Mouse (Mus musculus): ENCODE data around the gene C130026I21Rik. TPM values are rescaled to one million over a fixed set of nuclear protein-coding genes. Genes with fewer than 3 reads are reported as not detected.
A peak's percentile ranks its signal among the peaks of the same experiment; 100 is the strongest.
"Not testable (repeated sequence)": the region's sequence is repeated elsewhere in the genome, so short reads cannot be mapped to it uniquely, and the experiment has no call there.

Gene C130026I21Rik
- polyA plus RNA-seq, 1 experiment from 2014 or later = not detected

- not testable (repeated sequence) for H3K36me3 ChIP-seq (ENCODE audit: control insufficient read depth, insufficient read depth, low read length)
- 83% methylated on average over 5 of the region's 6 CpGs for WGBS
These were observed 236.8 kb downstream of the C130026I21Rik start for GRCm38 (mm10) chr1:85033616-85034015.

GRCm38 (mm10) chr1:85030211-85030610 is 240.2 kb downstream of the C130026I21Rik start:
- not testable (repeated sequence) for H3K27me3 ChIP-seq (replicated peaks; ENCODE audit: control insufficient read depth, insufficient read depth, low read length); H3K9ac ChIP-seq (ENCODE audit: low read depth, low read length); ATAC-seq (replicated peaks; ENCODE audit: low FRiP score); H3K27ac ChIP-seq (ENCODE audit: low read depth, low read length); H3K36me3 ChIP-seq (ENCODE audit: control insufficient read depth, insufficient read depth, low read length); H3K4me1 ChIP-seq (replicated peaks; ENCODE audit: control insufficient read depth, insufficient read depth, low read length); H3K9me3 ChIP-seq (ENCODE audit: control insufficient read depth, low read length); H3K4me3 ChIP-seq (ENCODE audit: low read depth, low read length); DNase-seq (ENCODE audit: low spot score); H3K4me2 ChIP-seq
- 65% methylated on average over 12 of the region's 14 CpGs for WGBS

More at GRCm38 (mm10) chr1:85033616-85034015, 236.8 kb downstream of the C130026I21Rik start:
- not testable (repeated sequence) for H3K4me1 ChIP-seq (replicated peaks; ENCODE audit: control insufficient read depth, insufficient read depth, low read length); H3K4me3 ChIP-seq (ENCODE audit: low read depth, low read length); DNase-seq (ENCODE audit: low spot score); H3K27me3 ChIP-seq (replicated peaks; ENCODE audit: control insufficient read depth, insufficient read depth, low read length); H3K27ac ChIP-seq (ENCODE audit: low read depth, low read length); H3K9me3 ChIP-seq (ENCODE audit: control insufficient read depth, low read length); H3K9ac ChIP-seq (ENCODE audit: low read depth, low read length); H3K4me2 ChIP-seq; ATAC-seq (replicated peaks; ENCODE audit: low FRiP score)

- H3K9ac ChIP-seq (ENCODE audit: low read depth, low read length); H3K9me3 ChIP-seq (ENCODE audit: control insufficient read depth, low read length): not testable (repeated sequence)
- 91% methylated on average over 11 of the region's 13 CpGs for WGBS
These were observed 258.4 kb downstream of the C130026I21Rik start for GRCm38 (mm10) chr1:85011933-85012332.

GRCm38 (mm10) chr1:85010947-85011346 is 259.4 kb downstream of the C130026I21Rik start:
- not testable (repeated sequence) for H3K4me1 ChIP-seq (replicated peaks; ENCODE audit: control insufficient read depth, insufficient read depth, low read length); H3K4me3 ChIP-seq (ENCODE audit: low read depth, low read length); H3K9ac ChIP-seq (ENCODE audit: low read depth, low read length); H3K4me2 ChIP-seq; H3K27ac ChIP-seq (ENCODE audit: low read depth, low read length); H3K9me3 ChIP-seq (ENCODE audit: control insufficient read depth, low read length); H3K36me3 ChIP-seq (ENCODE audit: control insufficient read depth, insufficient read depth, low read length); ATAC-seq (replicated peaks; ENCODE audit: low FRiP score); H3K27me3 ChIP-seq (replicated peaks; ENCODE audit: control insufficient read depth, insufficient read depth, low read length); DNase-seq (ENCODE audit: low spot score)
- 77% methylated on average over 3 of the region's 3 CpGs for WGBS

More at GRCm38 (mm10) chr1:85011933-85012332, 258.4 kb downstream of the C130026I21Rik start:
- H3K4me3 ChIP-seq (ENCODE audit: low read depth, low read length); H3K4me1 ChIP-seq (replicated peaks; ENCODE audit: control insufficient read depth, insufficient read depth, low read length); DNase-seq (ENCODE audit: low spot score); H3K27ac ChIP-seq (ENCODE audit: low read depth, low read length); H3K4me2 ChIP-seq; H3K27me3 ChIP-seq (replicated peaks; ENCODE audit: control insufficient read depth, insufficient read depth, low read length); H3K36me3 ChIP-seq (ENCODE audit: control insufficient read depth, insufficient read depth, low read length); ATAC-seq (replicated peaks; ENCODE audit: low FRiP score): not testable (repeated sequence)

- H3K36me3 ChIP-seq (ENCODE audit: control insufficient read depth, insufficient read depth, low read length); H3K4me1 ChIP-seq (replicated peaks; ENCODE audit: control insufficient read depth, insufficient read depth, low read length); H3K9ac ChIP-seq (ENCODE audit: low read depth, low read length); H3K27me3 ChIP-seq (replicated peaks; ENCODE audit: control insufficient read depth, insufficient read depth, low read length); H3K9me3 ChIP-seq (ENCODE audit: control insufficient read depth, low read length); H3K4me2 ChIP-seq; H3K27ac ChIP-seq (ENCODE audit: low read depth, low read length); DNase-seq (ENCODE audit: low spot score); ATAC-seq (replicated peaks; ENCODE audit: low FRiP score); H3K4me3 ChIP-seq (ENCODE audit: low read depth, low read length): not testable (repeated sequence)
- 65% methylated on average over 1 of the region's 1 CpGs for WGBS
These were observed 262.6 kb downstream of the C130026I21Rik start for GRCm38 (mm10) chr1:85007737-85008136.

- H3K4me3 ChIP-seq (ENCODE audit: low read depth, low read length); ATAC-seq (replicated peaks; ENCODE audit: low FRiP score); DNase-seq (ENCODE audit: low spot score); H3K36me3 ChIP-seq (ENCODE audit: control insufficient read depth, insufficient read depth, low read length); H3K27me3 ChIP-seq (replicated peaks; ENCODE audit: control insufficient read depth, insufficient read depth, low read length); H3K4me2 ChIP-seq; H3K27ac ChIP-seq (ENCODE audit: low read depth, low read length); H3K9me3 ChIP-seq (ENCODE audit: control insufficient read depth, low read length); H3K9ac ChIP-seq (ENCODE audit: low read depth, low read length); H3K4me1 ChIP-seq (replicated peaks; ENCODE audit: control insufficient read depth, insufficient read depth, low read length): not testable (repeated sequence)
- 93% methylated on average over 5 of the region's 12 CpGs for WGBS
These were observed 271.1 kb downstream of the C130026I21Rik start for GRCm38 (mm10) chr1:84999241-84999640.

- not testable (repeated sequence) for H3K27ac ChIP-seq (ENCODE audit: low read depth, low read length); ATAC-seq (replicated peaks; ENCODE audit: low FRiP score); H3K27me3 ChIP-seq (replicated peaks; ENCODE audit: control insufficient read depth, insufficient read depth, low read length); H3K4me3 ChIP-seq (ENCODE audit: low read depth, low read length); H3K9me3 ChIP-seq (ENCODE audit: control insufficient read depth, low read length); H3K9ac ChIP-seq (ENCODE audit: low read depth, low read length); H3K4me2 ChIP-seq; DNase-seq (ENCODE audit: low spot score); H3K4me1 ChIP-seq (replicated peaks; ENCODE audit: control insufficient read depth, insufficient read depth, low read length); H3K36me3 ChIP-seq (ENCODE audit: control insufficient read depth, insufficient read depth, low read length)
- 82% methylated on average over 5 of the region's 9 CpGs for WGBS
These were observed 274.1 kb downstream of the C130026I21Rik start for GRCm38 (mm10) chr1:84996305-84996704.

GRCm38 (mm10) chr1:84994461-84994860 is 275.9 kb downstream of the C130026I21Rik start:
- WGBS = no CpG with 5 or more reads among the region's 1 CpGs
- not testable (repeated sequence) for H3K36me3 ChIP-seq (ENCODE audit: control insufficient read depth, insufficient read depth, low read length); H3K9ac ChIP-seq (ENCODE audit: low read depth, low read length); ATAC-seq (replicated peaks; ENCODE audit: low FRiP score); DNase-seq (ENCODE audit: low spot score); H3K4me1 ChIP-seq (replicated peaks; ENCODE audit: control insufficient read depth, insufficient read depth, low read length); H3K27me3 ChIP-seq (replicated peaks; ENCODE audit: control insufficient read depth, insufficient read depth, low read length); H3K4me2 ChIP-seq; H3K9me3 ChIP-seq (ENCODE audit: control insufficient read depth, low read length); H3K27ac ChIP-seq (ENCODE audit: low read depth, low read length); H3K4me3 ChIP-seq (ENCODE audit: low read depth, low read length)

- 50% methylated on average over 2 of the region's 5 CpGs for WGBS
- not testable (repeated sequence) for H3K4me2 ChIP-seq; H3K4me1 ChIP-seq (replicated peaks; ENCODE audit: control insufficient read depth, insufficient read depth, low read length); H3K9me3 ChIP-seq (ENCODE audit: control insufficient read depth, low read length); H3K36me3 ChIP-seq (ENCODE audit: control insufficient read depth, insufficient read depth, low read length); H3K27ac ChIP-seq (ENCODE audit: low read depth, low read length); H3K27me3 ChIP-seq (replicated peaks; ENCODE audit: control insufficient read depth, insufficient read depth, low read length); DNase-seq (ENCODE audit: low spot score); H3K4me3 ChIP-seq (ENCODE audit: low read depth, low read length); H3K9ac ChIP-seq (ENCODE audit: low read depth, low read length)
- ATAC-seq (replicated peaks; ENCODE audit: low FRiP score) = peak; percentile 63; the same call in 1 of the 2 replicates
These were observed 276.6 kb downstream of the C130026I21Rik start for GRCm38 (mm10) chr1:84993688-84994319.

Measured in liver, embryonic 11.5 days (tissue).